Mouse (Mus musculus) retina, adult 2 months (tissue): Measurements from ENCODE around the gene Lsm2.
"Not testable (repeated sequence)": the region's sequence is repeated elsewhere in the genome, so short reads cannot be mapped to it uniquely, and the experiment has no call there.

ENCODE experiments used
- DNase-seq: peaks from one replicate; pipeline ENCODE4 v3.0.0-alpha.2; 2012; ENCODE audit warnings: low read depth, low spot score

The Lsm2 gene

DNA sequence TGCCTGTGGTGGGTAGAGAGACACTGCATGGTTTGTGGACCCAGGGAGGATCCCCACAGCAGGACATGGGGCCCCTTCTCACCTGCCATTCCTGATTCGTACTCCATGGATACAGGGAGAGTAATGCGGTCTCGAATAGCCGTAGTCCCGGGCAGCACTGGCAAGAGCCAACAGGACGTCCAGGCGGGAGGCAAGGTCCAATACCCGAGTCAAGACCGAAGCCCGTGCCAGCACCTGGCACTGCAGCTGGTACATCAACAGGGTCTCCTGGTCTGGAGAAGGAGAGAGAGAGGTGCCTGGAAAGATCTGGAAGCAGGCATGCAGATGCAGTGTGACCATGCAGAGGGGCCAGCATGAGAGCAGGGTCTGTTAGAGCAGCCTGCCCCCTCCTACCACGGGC, 49.6 kb downstream of the Lsm2 start:
- DNase-seq: no peak

GRCm38 (mm10) chr17:35031880-35032279, 50.2 kb downstream of the Lsm2 start:
- DNase-seq: no peak

DNA sequence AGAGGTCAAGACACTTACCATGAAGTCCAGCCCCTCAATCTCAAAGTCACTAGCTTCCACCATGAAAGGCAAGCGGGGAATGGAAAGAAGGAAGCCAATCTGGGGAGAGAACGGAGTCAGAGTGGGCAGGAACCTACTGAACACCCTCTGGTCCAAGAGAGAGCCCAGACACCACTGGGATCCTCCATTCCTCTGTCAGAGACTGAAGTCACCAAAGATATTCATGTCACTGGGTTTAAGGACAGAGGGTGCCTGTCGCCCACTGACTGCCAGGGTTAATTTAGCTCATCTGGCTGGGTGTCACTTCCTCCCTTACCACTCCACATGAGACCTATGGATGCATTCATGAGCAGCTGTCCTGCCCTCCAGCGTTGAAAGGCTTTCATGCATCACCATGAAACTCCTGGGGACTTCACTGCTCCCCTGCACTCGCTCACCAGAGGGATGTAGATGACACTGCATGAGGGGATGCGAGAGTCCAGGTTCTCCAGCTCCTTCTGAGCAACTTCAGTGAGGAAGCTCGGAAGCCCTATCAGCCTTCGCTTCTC, 50.7 kb downstream of the Lsm2 start:
- no peak for DNase-seq

GRCm38 (mm10) chr17:35033703-35034102, 52.0 kb downstream of the Lsm2 start:
- DNase-seq: not testable (repeated sequence)

DNA sequence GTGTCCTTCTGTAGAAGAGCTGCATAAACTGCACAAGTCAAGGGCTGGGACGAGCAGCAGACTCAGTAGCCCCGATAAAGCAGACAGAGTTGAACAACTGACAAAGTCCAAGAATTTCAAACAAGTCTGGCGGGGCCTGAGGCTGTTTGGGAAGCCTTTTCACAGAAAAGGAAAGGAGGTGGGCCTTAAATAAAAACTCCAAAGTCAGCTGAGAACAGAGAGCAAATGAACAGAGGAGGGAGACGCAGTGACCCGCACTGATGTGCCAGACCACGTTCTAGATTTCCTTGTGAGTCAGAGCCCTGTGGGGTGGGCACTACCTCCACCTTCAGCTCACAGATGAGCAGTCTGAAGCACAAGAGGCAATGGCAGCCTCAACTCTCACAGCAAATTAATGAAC, 53.2 kb downstream of the Lsm2 start:
- no peak for DNase-seq
